Mouse (Mus musculus) liver, embryonic 13.5 days (tissue): ENCODE measurements around the gene P2rx7. TPM values are rescaled to one million over a fixed set of nuclear protein-coding genes. Genes with fewer than 3 reads are reported as not detected.
A peak's percentile ranks its signal among the peaks of the same experiment; 100 is the strongest.

Experiments used
- ATAC-seq: fragments of 200-750 bp; cut with Nextera tagmentation; 2 replicates; pipeline ENCODE4 v1.8.0; 2017; ENCODE audit warnings: low read depth, mild to moderate bottlenecking, moderate number of reproducible peaks, moderate library complexity
- DNase-seq: peaks from one replicate; pipeline ENCODE4 v3.0.0; 2022
- H3K27ac ChIP-seq: fragments of 300-500 bp; sonication (generic); 2 replicates; pipeline ENCODE4 v1.5.1; 2015; ENCODE audit warnings: moderate library complexity, mild to moderate bottlenecking, inconsistent platforms
- H3K27me3 ChIP-seq: fragments of 300-500 bp; sonication (generic); 2 replicates; pipeline ENCODE4 v1.6.1; 2015; ENCODE audit warnings: mild to moderate bottlenecking, inconsistent platforms
- H3K36me3 ChIP-seq: fragments of 300-500 bp; sonication (generic); 2 replicates; pipeline ENCODE4 v1.6.1; 2015; ENCODE audit warnings: mild to moderate bottlenecking, inconsistent platforms
- H3K4me1 ChIP-seq: fragments of 300-500 bp; sonication (generic); replicated peaks from 2 replicates; pipeline ENCODE4 v1.6.1; 2015; ENCODE audit warnings: inconsistent platforms
- H3K4me2 ChIP-seq: fragments of 300-500 bp; sonication (generic); 2 replicates; pipeline ENCODE4 v1.6.1; 2015; ENCODE audit warnings: inconsistent platforms, mild to moderate bottlenecking, moderate library complexity
- H3K4me3 ChIP-seq: fragments of 300-500 bp; sonication (generic); replicated peaks from 2 replicates; pipeline ENCODE4 v1.5.1; 2015; ENCODE audit warnings: mild to moderate bottlenecking, inconsistent platforms
- H3K9ac ChIP-seq: fragments of 300-500 bp; sonication (generic); 2 replicates; pipeline ENCODE4 v1.6.1; 2015; ENCODE audit warnings: mild to moderate bottlenecking, inconsistent platforms
- H3K9me3 ChIP-seq: fragments of 300-500 bp; sonication (generic); replicated peaks from 2 replicates; pipeline ENCODE4 v1.6.1; 2016; ENCODE audit warnings: inconsistent platforms
- WGBS: fragments of 180-500 bp; shearing (Covaris S2); methylation state at CpG from one replicate; pipeline ENCODE4 v1.1.7; 2015; ENCODE audit not compliant: insufficient replicate concordance; 5-methylcytosine and 5-hydroxymethylcytosine counted together
- polyA plus RNA-seq: library from polyadenylated mRNA; unstranded; fragments of >200 nt; fragmentation: Nextera tagmentation; extraction: Ambion mirVana; gene quantifications from 2 replicates; pipeline ENCODE4 v1.2.1, GENCODE M21; 2015

Gene P2rx7
- polyA plus RNA-seq, 1 experiment from 2014 or later: 1.3 TPM

- peak within 1 kb of the TSS; percentile 81 for H3K9ac ChIP-seq
- WGBS: under 1% methylated on average over 66 of the region's 66 CpGs
- ATAC-seq: peak; percentile 88
- DNase-seq: peak; percentile 79
- H3K9me3 ChIP-seq: no peaks in the 10 kb centered on the region
- H3K4me2 ChIP-seq: peak within 1 kb of the TSS; percentile 98
- H3K27ac ChIP-seq: peak within 1 kb of the TSS; percentile 80
- no peaks in the 10 kb centered on the region for H3K36me3 ChIP-seq
- no peaks in the 10 kb centered on the region for H3K27me3 ChIP-seq
- peaks cover 49% of the 10 kb centered on the region for H3K4me1 ChIP-seq
- peak within 1 kb of the TSS; percentile 73 for H3K4me3 ChIP-seq
These were observed 63.8 kb downstream of the P2rx7 start, which contains the start of gene P2rx4 for GRCm38 (mm10) chr5:122707276-122708181. TSS of gene P2rx4 (plus strand) at chr5:122707544.

- no peak overlapping the region for H3K27ac ChIP-seq
- peak overlapping the region; percentile 81; the same call in 1 of the 2 replicates for H3K9ac ChIP-seq
- H3K4me2 ChIP-seq: peak overlapping the region; percentile 98
- WGBS: 18% methylated on average over 6 of the region's 6 CpGs
- ATAC-seq (0 out of 2 replicates have a peak, but pooled peaks have one; percentile 30), DNase-seq (peak; percentile 41)
- no peak overlapping the region for H3K4me3 ChIP-seq
- 0 out of 2 replicates have a peak, but pooled peaks cover 4% of the 10 kb centered on the region for H3K36me3 ChIP-seq
- H3K27me3 ChIP-seq: no peaks in the 10 kb centered on the region
- no peaks in the 10 kb centered on the region for H3K9me3 ChIP-seq
- peaks cover 43% of the 10 kb centered on the region for H3K4me1 ChIP-seq
These were observed 65.1 kb downstream of the P2rx7 start for GRCm38 (mm10) chr5:122708819-122709218.

- 59% methylated on average over 1 of the region's 1 CpGs for WGBS
- no peak overlapping the region for H3K27ac ChIP-seq
- no peak overlapping the region for H3K4me3 ChIP-seq
- H3K36me3 ChIP-seq: peaks cover 39% of the 10 kb centered on the region
- H3K9me3 ChIP-seq: no peaks in the 10 kb centered on the region
- DNase-seq (no peak), ATAC-seq (no peak)
- no peak overlapping the region for H3K4me2 ChIP-seq
- no peaks in the 10 kb centered on the region for H3K27me3 ChIP-seq
- no peak overlapping the region for H3K9ac ChIP-seq
- no peaks in the 10 kb centered on the region for H3K4me1 ChIP-seq
These were observed 72.0 kb downstream of the P2rx7 start for GRCm38 (mm10) chr5:122715723-122716122.

DNA sequence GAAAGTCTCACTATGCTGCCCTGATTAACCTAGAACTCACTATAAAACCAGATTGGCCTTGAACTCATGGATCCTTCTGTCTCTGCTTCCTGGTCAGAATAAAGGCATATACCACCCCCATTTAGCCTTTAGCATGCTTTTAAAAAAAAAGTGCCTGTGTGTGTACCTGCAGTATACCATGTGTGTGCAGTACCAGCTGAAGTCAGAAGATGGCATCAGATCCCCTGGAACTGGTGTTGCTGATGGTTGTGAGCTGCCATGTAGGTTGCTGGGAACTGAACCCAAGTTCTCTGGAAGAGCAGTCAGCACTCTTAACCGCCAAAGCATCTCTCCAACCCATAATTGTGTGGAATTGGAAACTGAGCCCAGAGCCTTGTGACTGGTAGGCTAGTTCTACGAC lies 73.1 kb downstream of the P2rx7 start:
- Histone ChIP-seq H3K27me3 (no peaks in the 10 kb centered on the region), H3K4me2 (no peak overlapping the region), H3K9me3 (no peaks in the 10 kb centered on the region), H3K4me3 (no peak overlapping the region), H3K9ac (no peak overlapping the region), H3K36me3 (peaks cover 39% of the 10 kb centered on the region), H3K4me1 (no peaks in the 10 kb centered on the region), H3K27ac (no peak overlapping the region)
- ATAC-seq: no peak
- 87% methylated on average over 2 of the region's 2 CpGs for WGBS
- DNase-seq: no peak

DNA sequence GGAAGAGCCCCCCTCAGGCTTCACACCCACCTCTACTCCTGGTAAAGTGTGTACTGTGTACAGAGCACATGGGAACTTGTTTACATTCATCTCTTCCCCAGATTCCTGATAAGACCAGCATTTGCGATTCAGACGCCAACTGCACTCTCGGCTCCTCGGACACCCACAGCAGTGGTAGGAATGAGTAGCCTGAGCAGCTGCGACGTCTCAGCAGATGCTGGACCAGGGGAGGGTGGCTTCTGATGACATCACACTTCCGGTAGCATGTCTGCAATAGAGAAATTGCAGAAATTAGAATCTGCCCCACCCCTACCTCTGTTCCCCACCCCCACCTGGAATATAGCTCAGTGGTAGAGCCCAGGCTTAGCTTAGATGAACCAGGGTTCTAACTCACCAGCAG lies 74.7 kb downstream of the P2rx7 start:
- Histone ChIP-seq H3K4me3 (no peak overlapping the region), H3K9ac (no peak overlapping the region), H3K27me3 (no peaks in the 10 kb centered on the region), H3K27ac (no peak overlapping the region), H3K4me2 (no peak overlapping the region), H3K36me3 (peaks cover 39% of the 10 kb centered on the region), H3K9me3 (no peaks in the 10 kb centered on the region), H3K4me1 (no peaks in the 10 kb centered on the region)
- DNase-seq: no peak
- no peak for ATAC-seq
- 66% methylated on average over 7 of the region's 7 CpGs for WGBS

DNA sequence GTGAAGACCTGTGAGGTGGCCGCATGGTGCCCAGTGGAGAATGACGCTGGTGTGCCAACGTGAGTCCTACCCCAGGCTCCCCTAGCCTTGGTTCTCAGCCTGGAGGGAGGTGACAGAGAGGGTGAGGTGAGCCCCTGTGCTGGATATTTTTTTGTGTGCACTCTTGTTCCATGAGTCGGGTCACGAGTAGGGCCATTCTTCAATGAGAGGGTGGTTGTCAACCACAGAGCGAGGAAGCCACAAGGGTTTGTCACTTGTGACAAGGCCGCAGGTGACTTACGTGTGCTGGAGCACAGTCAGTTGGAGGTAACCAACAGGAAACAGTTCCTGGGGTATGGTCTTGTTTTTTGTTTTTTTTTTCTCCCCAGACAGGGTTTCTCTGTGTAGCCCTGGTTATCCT lies 75.5 kb downstream of the P2rx7 start:
- DNase-seq (no peak), ATAC-seq (no peak)
- 80% methylated on average over 8 of the region's 8 CpGs for WGBS
- no peaks in the 10 kb centered on the region for H3K9me3 ChIP-seq
- H3K36me3 ChIP-seq: peaks cover 37% of the 10 kb centered on the region
- H3K4me1 ChIP-seq: no peaks in the 10 kb centered on the region
- no peak overlapping the region for H3K4me2 ChIP-seq
- no peak overlapping the region; the same call in 1 of the 2 replicates for H3K27ac ChIP-seq
- no peak overlapping the region for H3K9ac ChIP-seq
- H3K27me3 ChIP-seq: no peaks in the 10 kb centered on the region
- no peak overlapping the region for H3K4me3 ChIP-seq

DNA sequence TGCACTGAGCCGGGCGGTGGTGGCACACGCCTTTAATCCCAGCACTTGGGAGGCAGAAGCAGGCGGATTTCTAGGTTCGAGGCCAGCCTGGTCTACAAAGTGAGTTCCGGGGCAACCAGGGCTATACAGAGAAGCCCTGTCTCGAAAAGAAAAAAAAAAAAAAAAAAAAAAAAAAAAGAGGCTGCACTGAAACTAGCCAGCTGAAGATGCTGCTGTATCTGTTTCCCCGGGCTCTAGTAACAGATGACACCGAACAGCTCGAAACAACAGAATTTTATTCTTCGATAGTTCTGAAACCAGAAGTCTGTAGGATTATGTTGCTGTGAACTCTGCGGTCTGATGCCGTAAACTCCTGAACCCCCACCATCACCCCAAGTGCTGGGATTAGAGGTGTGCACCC lies 81.7 kb downstream of the P2rx7 start:
- H3K4me3 ChIP-seq: no peak overlapping the region
- DNase-seq: no peak
- no peaks in the 10 kb centered on the region for H3K27me3 ChIP-seq
- no peaks in the 10 kb centered on the region for H3K9me3 ChIP-seq
- no peak overlapping the region for H3K9ac ChIP-seq
- H3K27ac ChIP-seq: no peak overlapping the region
- no peak overlapping the region for H3K4me2 ChIP-seq
- H3K36me3 ChIP-seq: peaks cover 12% of the 10 kb centered on the region; the same call in 1 of the 2 replicates
- no peak for ATAC-seq
- H3K4me1 ChIP-seq: peaks cover 3% of the 10 kb centered on the region; the same call in 1 of the 2 replicates
- 79% methylated on average over 13 of the region's 13 CpGs for WGBS

GRCm38 (mm10) chr5:122726068-122726467 lies 82.4 kb downstream of the P2rx7 start:
- H3K4me1 ChIP-seq: peaks cover 8% of the 10 kb centered on the region; the same call in 1 of the 2 replicates
- no peak overlapping the region for H3K9ac ChIP-seq
- no peaks in the 10 kb centered on the region for H3K9me3 ChIP-seq
- H3K4me3 ChIP-seq: no peak overlapping the region
- WGBS: 20% methylated on average over 7 of the region's 7 CpGs
- no peak overlapping the region for H3K4me2 ChIP-seq
- H3K27ac ChIP-seq: no peak overlapping the region
- H3K36me3 ChIP-seq: peaks cover 12% of the 10 kb centered on the region; the same call in 1 of the 2 replicates
- peak; percentile 52 for DNase-seq
- peak; percentile 26; the same call in 1 of the 2 replicates for ATAC-seq
- H3K27me3 ChIP-seq: no peaks in the 10 kb centered on the region

- no peak overlapping the region for H3K9ac ChIP-seq
- H3K4me1 ChIP-seq: peaks cover 12% of the 10 kb centered on the region
- peaks cover 12% of the 10 kb centered on the region; the same call in 1 of the 2 replicates for H3K36me3 ChIP-seq
- ATAC-seq (no peak), DNase-seq (no peak)
- no peak overlapping the region for H3K4me3 ChIP-seq
- no peak overlapping the region for H3K27ac ChIP-seq
- no peaks in the 10 kb centered on the region for H3K27me3 ChIP-seq
- WGBS: 68% methylated on average over 5 of the region's 5 CpGs
- no peak overlapping the region for H3K4me2 ChIP-seq
- no peaks in the 10 kb centered on the region for H3K9me3 ChIP-seq
These were observed 82.9 kb downstream of the P2rx7 start for GRCm38 (mm10) chr5:122726595-122726994.

GRCm38 (mm10) chr5:122727096-122727495 lies 83.4 kb downstream of the P2rx7 start:
- Histone ChIP-seq H3K9ac (no peak overlapping the region), H3K4me3 (no peak overlapping the region), H3K27ac (no peak overlapping the region), H3K36me3 (peaks cover 12% of the 10 kb centered on the region; the same call in 1 of the 2 replicates), H3K4me1 (peaks cover 17% of the 10 kb centered on the region), H3K9me3 (no peaks in the 10 kb centered on the region), H3K4me2 (no peak overlapping the region), H3K27me3 (no peaks in the 10 kb centered on the region)
- DNase-seq (no peak), ATAC-seq (no peak)
- 85% methylated on average over 7 of the region's 7 CpGs for WGBS

DNA sequence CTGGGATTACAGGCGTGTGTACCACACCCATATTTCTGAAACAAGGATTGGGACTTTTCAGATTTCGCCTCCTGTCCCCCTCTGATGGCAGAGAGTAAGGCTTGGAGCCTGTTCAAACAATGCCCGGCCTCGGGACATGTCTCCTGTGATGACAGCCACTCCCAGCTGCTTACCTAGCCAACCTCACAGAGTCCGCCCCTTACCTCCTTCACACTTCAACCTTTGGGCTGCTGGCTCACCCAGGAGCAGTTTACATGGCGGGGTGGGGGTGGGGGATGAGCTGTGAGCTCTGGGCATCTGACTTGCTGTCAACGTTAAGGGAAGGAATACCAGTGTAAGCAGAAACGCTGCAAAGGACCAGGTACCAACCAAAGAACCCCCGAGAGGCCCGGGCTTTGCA lies 87.1 kb downstream of the P2rx7 start:
- Histone ChIP-seq H3K4me1 (peaks cover 40% of the 10 kb centered on the region), H3K9ac (no peak overlapping the region), H3K27ac (no peak overlapping the region), H3K4me3 (no peak overlapping the region), H3K36me3 (peaks cover 8% of the 10 kb centered on the region; the same call in 1 of the 2 replicates), H3K4me2 (no peak overlapping the region), H3K27me3 (no peaks in the 10 kb centered on the region), H3K9me3 (no peaks in the 10 kb centered on the region)
- DNase-seq (no peak), ATAC-seq (no peak)
- 66% methylated on average over 10 of the region's 10 CpGs for WGBS
